Mouse (Mus musculus): ENCODE data around the gene Fnbp1. TPM values are rescaled to one million over a fixed set of nuclear protein-coding genes. Genes with fewer than 3 reads are reported as not detected.

Fnbp1 gene
- polyA plus RNA-seq, 1 experiment = 101 TPM

DNA sequence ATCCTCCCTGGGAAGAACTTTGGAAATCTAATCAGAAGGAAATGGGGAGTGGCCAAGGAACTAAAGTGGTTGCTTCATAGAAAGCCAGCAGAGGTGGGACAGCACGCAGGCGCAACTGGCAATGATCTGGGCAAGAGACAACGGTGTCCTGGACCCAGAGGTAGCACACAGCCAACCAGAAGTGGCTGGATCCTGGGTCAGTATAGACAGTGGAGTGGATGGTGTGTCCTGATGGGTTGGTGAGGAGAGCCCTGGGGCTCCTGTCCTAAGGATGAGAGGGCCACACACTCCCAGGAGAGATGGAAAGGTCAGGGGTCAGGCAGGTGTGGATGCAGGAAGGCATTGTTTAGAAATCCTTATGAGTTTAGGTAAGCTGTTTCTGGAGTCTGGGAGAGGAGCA is 40.5 kb downstream of the Fnbp1 start:
- DNase-seq (ENCODE audit: extremely low spot score in 1 of 2, low spot score in 1 of 2) = no peak

DNA sequence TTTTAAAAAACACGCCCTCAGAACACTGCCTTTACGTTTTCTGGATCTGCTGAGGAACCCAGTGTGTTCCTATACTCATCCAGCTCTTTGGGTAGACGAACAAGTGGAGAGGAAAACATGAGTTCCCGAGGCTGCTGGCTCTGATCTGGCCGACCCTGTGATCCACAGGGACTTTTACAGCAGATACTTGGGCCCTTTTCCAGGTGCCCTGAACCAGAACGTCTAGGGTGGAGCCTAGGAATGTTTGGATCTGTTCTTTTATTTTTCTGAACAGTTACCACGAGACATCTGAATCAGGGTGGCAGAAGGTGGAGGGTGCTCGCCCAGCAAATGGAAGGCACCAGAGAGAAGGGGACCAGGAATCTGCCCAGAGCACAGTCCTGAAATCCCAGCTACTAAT is 42.7 kb downstream of the Fnbp1 start:
- DNase-seq (ENCODE audit: extremely low spot score in 1 of 2, low spot score in 1 of 2) = no peak

DNA sequence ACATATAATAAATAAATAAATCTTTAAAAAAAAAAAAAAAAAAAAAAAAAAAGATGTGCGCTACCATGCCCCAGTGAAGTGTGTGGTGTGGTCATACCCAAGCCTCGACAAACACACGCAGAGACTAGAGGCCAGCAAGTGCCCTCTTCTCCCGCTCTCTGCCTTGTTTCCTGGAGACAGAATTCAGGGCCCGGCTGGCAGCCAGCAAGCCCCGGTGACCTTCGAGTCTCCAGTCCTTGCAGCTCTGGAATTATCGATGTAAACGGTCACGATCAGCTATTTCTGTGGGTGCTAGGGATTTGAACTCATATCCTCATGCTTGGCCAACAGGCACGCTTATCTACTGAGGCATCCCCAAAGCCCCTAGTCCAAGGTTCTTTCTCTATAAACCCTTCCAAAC is 43.2 kb downstream of the Fnbp1 start:
- DNase-seq (ENCODE audit: extremely low spot score in 1 of 2, low spot score in 1 of 2) = no peak

DNA sequence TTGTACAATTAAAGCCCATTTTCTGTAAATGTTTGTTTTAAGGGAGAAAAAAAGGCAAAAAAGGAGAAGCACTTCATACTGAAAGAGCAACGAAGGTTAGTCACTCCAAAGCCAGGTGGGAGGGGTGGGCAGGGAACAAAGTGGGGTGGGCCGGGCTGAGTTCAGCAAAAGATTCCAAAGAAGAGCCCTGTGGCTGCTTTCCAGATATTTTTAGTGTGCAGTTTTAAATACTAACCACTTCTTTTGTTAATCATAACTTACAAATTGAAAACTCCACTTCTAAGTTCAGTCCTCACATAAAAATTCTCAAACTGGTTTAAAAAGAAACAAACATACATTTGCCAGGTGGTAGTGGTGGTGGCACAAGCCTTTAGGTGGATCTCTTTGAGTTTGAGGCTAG is 44.5 kb downstream of the Fnbp1 start:
- DNase-seq (ENCODE audit: extremely low spot score in 1 of 2, low spot score in 1 of 2) = no peak

DNA sequence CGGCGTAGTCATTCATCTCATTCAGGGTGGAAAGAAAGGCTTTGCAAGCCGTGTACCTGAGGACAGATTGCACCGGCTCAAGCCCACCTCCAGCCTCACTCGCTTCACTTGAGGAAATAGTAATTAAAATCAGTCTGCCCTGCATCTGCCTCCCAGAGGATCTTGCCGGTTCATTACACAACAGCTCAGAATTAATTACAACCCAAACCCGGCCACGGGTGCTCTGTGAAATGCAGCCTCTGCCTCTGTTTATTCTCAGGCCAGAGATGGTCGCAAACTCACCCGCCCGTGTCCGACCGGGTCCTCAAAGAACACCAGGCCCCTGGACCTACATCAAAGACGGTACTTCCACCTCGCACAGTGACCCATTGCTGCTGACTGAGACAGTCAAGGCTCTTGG is 45.7 kb downstream of the Fnbp1 start:
- DNase-seq (ENCODE audit: extremely low spot score in 1 of 2, low spot score in 1 of 2) = no peak

DNA sequence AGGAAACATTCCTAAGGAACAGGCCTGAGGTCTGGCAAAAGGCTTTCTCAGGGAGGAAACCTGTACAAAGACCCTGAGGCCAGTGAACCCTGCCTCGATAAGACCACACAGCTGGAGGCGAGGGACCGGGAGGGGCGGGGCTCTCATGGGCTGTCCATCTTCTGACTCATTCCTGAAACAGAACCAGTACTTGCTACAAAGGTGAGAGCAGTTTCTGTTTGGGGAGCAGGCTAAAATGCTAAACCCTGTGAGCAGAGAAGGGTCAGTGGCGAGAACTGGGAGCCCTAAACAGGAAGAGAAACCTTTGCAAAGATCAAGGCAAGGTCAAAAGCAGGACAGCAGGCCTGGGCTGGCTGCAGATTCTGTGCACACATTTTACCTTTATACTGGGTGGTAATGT is 47.2 kb downstream of the Fnbp1 start:
- no peak for DNase-seq (ENCODE audit: extremely low spot score in 1 of 2, low spot score in 1 of 2)

DNA sequence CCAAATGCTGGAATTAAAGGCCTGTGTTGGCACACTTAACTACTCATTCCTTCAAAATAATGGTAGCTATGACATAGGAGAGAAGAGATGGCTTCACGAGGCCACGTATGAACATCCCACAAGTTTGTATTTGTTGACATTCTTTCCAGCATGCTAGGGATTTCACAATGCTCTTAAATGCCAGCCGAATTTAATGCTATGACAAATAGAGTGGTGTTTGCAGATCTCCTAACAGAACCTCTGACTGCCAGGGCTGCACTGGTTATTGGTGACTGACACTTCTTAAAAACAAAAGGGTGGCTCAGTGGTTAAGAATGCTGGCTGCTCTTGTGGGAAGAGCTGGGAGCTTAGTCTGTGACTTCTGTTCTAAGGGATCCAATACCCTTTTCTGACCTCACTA is 48.9 kb downstream of the Fnbp1 start:
- no peak for DNase-seq (ENCODE audit: extremely low spot score in 1 of 2, low spot score in 1 of 2)

DNA sequence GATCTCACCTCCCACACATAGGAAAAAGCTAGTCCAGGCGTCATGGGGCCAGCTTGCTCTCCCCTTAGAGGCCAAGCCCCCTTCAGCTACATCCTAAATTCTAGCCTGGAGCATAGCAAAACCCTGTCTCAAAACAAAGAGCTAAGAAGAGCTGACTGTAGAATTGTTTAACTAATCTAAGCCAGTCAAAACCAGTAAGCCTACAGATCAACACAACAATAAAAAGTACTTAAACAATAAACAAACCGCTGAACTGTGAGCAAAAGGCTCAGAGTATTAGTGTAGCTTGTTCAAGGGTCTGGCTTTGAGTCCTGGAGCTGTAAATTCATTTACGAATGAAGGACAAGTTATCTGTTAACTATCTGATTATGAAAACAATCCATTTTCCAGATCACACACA is 50.6 kb downstream of the Fnbp1 start:
- no peak for DNase-seq (ENCODE audit: extremely low spot score in 1 of 2, low spot score in 1 of 2)

DNA sequence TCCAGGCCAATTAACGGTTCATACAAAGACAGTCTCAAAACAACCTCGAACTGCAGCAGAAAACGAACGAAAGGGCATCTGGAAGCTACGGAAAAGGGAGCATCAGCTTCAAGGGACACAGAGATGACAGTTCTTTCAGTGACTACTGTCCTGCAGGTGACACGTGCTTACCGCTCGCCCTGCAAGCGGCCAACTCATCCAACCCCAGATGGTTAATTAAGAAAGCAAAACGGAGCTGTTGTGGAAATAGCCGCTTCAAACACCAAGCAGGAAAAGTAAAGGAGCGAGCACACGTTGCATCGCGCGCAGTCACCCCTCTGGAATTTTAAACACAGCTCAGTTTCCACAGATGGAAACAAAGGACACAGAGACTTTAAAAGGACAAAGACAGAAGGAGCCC is 52.2 kb downstream of the Fnbp1 start:
- DNase-seq (ENCODE audit: extremely low spot score in 1 of 2, low spot score in 1 of 2) = no peak

DNA sequence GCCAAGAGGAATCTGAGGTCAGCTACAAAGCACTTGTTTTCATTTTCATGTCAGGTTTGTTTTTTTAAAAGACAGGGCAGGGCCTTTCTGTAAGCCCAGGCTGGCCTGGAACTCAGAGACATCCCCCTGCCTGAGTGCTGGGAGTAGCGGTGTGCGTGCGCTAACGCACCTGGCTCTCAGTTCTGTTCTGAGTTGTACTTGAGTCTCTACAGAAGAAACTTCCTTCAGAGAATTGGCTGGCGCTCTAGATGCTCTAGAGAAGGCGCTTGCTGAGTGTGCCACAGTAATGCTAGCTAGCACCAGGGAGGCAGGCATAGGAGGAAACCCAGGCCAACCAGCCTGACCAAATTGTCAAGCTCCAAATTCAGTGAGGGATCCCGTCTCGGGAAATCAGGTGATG is 52.9 kb downstream of the Fnbp1 start:
- no peak for DNase-seq (ENCODE audit: extremely low spot score in 1 of 2, low spot score in 1 of 2)

DNA sequence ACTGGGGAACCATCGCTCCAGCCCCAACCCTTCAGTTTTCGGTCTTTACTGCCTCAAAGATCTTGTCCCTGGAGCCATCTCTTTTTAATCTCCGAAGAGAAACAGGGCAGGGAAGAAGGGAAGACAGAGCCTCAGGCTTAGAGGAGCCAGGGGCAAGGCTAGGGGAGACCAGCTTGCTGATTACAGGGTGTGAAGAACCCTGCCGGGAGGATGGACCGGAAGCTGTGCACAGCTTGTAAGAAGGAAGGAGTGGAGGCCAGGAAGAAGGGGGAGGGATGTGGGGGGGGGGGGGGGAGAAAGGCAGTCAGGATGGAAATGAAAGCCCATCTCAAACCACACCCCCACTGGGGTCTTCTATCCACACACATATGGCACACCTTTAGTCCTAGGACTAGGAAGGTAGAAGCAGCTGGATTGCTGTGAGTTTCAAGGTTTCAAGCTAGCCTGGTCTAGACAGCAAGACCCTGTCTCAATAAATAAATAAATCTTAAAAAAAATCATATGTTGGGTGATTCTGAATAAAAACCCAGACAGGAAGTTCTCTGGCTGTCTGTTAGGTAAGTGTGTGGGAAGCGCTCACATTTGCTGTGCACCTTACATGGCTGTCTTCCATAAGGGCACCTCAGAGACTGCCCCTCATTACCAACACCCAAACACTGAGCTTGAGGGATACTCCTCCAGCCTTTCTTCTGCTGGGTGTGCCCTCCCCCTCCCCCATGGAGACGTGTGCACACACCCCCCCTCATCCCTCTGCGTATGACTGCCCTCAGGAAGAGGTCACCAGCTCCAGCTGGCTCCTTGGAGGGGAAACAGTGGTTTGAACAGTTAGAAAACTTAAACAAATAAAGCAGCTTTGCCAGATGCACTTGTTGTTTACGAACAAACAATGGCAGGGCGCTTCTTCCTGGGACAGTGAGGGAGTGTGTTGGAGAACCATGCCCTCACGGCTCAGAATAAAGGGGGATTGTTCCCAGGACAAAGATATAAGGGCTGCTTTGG is 53.8 kb downstream of the Fnbp1 start:
- DNase-seq (ENCODE audit: extremely low spot score in 1 of 2, low spot score in 1 of 2) = peak; percentile 20 to 42

DNA sequence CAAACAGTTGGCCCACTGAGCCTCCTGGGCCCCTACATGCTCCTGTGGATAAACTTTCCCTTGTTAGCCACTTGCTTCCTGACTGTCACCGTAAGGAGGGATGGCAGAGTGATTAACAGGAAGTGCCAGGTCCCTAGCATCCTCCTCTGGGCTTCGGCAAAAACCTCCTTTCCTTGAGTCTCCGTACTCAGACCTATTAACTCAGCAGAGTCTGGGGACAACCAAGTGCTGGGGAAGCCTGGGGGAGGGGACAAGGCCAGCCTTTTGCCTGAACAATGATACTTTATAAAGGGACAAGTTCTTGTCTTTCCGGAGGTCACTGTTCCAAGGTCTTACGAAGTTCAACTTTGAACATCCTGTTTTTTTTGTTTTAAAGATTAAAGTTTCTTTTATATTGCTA is 54.7 kb downstream of the Fnbp1 start:
- no peak for DNase-seq (ENCODE audit: extremely low spot score in 1 of 2, low spot score in 1 of 2)

DNA sequence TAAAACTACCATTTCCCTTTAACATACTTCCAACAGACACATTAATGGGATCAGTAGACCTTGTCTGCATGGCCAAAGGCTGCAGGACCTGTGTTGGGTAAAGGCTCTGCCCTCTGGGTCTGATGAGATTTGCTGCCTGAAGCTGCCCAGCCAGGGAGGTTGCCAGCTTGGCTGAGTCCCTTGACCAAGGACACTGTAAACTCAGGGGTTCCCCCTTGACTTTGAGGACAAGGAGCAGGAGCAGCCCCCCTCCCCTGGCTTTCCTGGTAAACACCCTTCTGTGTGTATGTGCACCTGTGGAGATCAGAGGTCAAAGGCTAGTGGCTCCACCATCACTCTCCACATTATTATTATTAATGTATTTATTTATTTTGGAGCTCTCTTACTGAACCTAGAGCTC is 55.3 kb downstream of the Fnbp1 start:
- DNase-seq (ENCODE audit: extremely low spot score in 1 of 2, low spot score in 1 of 2) = no peak

DNA sequence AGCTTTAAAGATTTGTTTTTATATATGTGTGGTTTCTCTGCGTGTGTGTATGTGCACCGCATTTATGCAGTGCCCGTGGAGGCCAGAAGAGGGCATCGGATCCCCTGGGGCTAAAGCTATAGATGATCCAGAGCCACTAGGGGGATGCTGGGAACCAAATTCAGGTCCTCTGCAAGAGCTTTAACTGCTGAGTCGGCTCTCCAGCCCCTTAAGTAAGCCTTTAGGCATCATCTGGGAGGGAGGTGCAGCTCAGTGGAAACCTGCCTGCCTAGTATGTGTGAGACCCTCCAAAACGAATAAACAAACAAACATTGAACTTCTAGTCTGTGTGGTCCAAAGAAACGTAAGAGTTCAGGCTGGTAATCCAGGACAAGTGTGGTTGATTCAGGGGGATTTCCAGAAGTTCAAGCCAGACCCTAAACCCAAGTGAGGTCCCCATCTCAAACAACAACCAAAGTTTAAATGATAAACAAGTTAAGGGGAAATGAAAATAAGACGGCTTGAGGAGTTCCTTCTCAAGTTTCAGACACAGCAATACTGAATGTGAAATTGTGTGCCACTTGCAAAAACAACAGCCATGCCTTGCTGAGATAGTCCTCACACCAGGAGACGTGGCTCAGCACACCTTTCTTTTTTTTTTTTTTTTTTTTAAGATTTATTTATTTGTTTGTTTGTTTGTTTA is 57.5 kb downstream of the Fnbp1 start:
- DNase-seq (ENCODE audit: extremely low spot score in 1 of 2, low spot score in 1 of 2) = no peak

DNA sequence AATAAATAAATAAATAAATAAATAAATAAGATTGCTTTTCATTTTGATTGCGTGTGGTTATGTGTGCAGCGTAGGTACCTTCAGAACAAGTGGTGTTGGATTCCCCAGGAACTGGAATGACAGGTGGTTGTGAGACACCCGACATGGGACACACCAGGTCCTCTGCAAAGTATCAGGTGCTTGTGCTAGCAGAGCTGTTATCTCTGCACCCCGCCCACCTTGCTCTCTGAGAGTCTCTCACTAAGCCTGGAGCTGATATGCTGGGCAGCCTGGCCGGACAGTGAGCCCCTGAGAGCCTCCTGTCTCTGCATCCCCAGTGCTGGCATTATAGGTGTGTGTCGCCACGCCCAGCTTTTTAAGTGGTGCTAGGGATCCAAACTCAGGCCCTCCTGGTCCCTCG is 58.4 kb downstream of the Fnbp1 start:
- no peak for DNase-seq (ENCODE audit: extremely low spot score in 1 of 2, low spot score in 1 of 2)

DNA sequence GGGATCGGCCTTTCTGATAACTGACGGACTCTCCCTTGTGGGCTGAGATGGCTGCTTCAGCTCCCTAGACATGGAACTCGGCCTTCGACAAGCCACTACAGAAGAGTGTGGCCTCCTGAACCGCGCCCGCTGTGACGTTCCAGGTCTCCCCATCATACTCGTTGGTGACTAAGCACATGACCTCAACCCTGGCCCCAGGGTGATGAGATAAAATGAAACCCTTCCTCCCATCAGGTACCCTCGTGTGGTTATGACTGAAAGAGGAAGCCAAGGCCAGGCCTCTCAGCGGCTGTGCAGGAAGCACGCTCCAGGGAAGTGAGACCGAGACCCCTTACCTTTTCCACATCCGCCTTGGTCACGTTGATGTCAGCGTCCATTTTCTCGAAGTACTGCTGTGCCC is 59.2 kb downstream of the Fnbp1 start:
- DNase-seq (ENCODE audit: extremely low spot score in 1 of 2, low spot score in 1 of 2) = no peak

DNA sequence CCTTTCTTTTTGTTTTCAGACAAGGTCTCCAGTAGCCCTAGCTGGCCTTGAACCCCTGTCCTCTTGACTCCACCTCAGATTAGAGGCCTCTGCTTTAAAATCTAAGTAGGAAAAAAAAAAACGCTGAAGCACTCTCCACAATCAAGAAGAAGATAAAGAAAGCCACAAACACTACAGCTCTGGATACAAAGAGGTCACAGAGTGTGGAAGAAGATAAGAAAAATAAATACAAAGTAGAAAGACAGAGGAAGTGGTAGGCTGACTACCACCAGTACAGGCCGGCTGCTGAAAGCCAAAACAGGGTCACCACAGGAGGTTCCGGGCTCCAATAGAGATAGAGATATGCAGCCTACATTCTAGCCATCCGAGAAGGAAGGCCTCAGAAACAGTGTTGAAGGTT is 60.5 kb downstream of the Fnbp1 start:
- no peak for DNase-seq (ENCODE audit: extremely low spot score in 1 of 2, low spot score in 1 of 2)

DNA sequence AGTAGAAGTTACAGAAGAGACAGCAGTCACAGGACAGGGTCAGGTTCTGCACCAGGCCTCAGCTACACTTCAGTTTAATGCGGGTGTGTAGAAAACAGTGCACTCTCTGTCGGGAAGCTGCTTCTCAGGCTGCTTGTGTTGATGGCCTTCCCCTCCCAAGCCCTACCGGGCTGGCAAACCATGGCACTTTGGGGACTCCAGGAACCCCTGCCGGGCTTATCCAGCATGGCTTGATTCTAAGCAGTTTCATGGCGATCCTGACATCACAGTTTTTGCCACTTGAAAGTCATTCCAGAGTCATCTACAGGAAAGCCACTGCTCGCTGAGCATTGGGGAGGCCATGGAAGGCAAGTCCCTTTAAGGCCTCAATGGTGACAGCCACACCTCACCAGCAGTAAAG is 62.7 kb downstream of the Fnbp1 start:
- no peak for DNase-seq (ENCODE audit: extremely low spot score in 1 of 2, low spot score in 1 of 2)

DNA sequence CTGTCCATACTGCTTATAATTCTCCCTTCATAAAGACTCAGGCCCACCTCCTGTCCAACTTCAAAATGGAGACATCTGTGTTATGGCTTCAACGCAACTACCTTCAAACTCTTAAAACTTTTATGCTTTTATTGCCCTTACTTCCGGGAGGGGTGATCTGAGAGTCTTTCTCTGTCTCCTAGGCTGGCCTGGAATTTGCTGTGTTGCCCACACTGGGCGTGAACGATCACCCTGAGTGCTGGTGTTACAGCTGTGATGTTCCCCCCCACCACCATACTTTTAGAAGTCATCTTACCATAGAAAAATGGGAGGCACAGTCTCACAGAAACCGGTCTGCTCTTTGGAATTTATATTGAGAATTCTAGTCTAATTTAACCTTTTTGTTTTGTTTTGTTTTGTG is 64.2 kb downstream of the Fnbp1 start:
- DNase-seq (ENCODE audit: extremely low spot score in 1 of 2, low spot score in 1 of 2) = no peak

DNA sequence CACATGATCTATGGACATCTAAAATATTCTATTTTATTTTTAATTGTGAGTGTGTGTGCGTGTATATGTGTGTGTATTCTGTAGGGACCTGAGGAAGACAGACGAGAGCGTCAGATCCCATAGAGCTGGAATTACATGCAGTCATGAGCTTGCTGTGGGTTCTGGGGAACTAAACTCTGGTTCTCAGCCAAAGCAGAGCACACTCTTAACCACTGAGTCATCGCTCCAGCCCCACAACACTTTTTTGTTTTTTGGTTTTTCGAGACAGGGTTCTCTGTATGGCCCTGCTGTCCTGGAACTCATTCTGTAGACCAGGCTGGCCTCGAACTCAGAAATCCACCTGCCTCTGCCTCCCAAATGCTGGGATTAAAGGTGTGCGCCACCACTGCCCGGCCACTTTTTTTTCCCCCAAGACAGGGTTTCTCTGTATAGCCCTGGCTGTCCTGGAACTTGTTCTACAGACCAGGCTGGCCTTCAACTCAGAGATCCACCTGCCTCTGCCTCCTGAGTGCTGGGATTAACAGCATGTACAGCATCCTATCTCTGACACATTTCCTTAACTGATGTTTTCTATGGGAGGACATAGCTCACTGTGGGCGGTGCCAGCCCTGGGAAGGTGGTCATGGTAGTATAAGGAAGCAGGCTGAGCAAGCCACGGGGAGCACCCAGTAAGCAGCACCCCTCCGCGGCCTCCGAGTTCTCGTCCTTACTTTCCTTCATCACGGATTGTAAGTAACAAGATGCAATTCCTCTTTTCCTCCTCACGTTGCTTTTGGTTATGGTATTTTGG is 65.3 kb downstream of the Fnbp1 start:
- DNase-seq (ENCODE audit: extremely low spot score in 1 of 2, low spot score in 1 of 2) = no peak

DNA sequence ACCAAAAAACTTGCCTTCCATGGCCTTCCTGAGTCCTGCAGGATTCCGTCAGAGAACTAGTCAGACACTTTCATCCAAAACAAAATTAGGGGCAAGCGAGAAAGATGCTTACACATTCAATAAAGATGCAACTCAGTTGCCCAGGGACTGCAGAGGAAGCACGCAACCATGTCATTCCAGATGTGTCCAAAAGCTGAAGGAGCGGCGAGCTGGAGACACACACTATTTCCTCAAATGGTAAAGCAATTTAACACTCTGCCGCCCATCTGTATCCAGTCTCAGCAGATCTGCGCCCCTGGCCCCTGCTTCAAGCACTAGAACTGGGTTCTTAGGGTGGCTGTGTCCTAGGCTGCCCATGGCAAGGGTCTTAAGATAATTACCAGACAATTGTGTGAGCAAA is 66.0 kb downstream of the Fnbp1 start:
- no peak for DNase-seq (ENCODE audit: extremely low spot score in 1 of 2, low spot score in 1 of 2)

All from frontal cortex, adult 2 months (tissue).